Mouse (Mus musculus): ENCODE measurements at regions not wholly inside any gene's neighbourhood (a gene's known extent, or its start where the extent isn't known, plus 50 kb on each side); places are given as distances from the start of the nearest gene placed in this dataset.

DNA sequence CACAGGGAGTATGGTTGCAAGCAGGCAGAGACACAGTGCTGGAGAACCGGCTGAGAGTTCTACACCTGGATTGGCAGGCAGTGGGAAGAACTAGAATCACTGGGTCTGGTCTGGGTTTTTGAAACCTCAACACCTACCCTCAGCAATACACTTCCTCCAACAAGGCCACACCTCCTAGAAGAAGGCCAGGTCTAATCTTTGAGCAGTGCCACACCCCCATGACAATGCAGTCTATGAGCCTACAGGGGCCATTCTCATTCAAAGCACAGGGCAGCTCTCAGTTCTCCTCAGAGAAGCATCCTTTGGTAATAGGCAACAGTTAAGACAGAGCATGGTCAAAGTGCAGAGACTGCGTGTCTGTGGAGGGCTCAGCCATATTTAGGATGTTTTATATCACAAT, 300.8 kb downstream of the Bbx start:
- no peak for TF ChIP-seq CTCF (IDR thresholded peaks at IDR 0.05; ENCODE audit: extremely low read depth, insufficient read depth, low read length)
- no peak for TF ChIP-seq POLR2A (IDR thresholded peaks at IDR 0.05; ENCODE audit: extremely low read depth, insufficient read depth, low read length)

Data from cortical plate, adult 2 months (tissue).